Mouse (Mus musculus): Measurements from ENCODE around the gene Tsks.

DNA sequence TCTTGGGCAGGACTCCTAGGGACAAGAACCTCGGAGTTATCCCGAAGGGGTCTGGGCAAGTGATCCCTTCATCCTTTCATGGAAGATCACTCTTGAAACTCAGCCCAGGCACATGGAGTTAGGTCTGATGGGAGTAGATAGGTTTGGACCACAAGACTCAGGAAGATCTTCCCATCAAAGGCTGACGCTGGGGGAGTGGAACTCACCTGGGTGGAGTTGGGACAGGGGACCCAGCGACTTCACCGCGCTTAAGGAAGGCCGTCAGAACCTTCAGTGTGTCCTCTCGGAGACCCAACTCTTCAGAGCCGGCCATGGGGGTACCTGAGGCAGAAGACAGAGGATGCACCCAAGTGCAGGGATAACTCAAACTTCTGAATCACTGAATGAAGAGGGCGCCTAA is 53.7 kb downstream of the Tsks start:
- no peak for TF ChIP-seq CTCF (IDR thresholded peaks at IDR 0.05; ENCODE audit: low read depth)
- no peak for TF ChIP-seq EP300 (IDR thresholded peaks at IDR 0.05; ENCODE audit: low read depth)

Measured in liver, embryonic 14.5 days (tissue).